Mouse (Mus musculus) kidney, adult 8-10 months (tissue): Measurements from ENCODE around the gene Tmem150a.
A peak's percentile ranks its signal among the peaks of the same experiment; 100 is the strongest.

ENCODE experiments used
- DNase-seq, 2 experiments: peaks; one replicate each; pipeline ENCODE4 v3.0.0; 2022

The Tmem150a gene

GRCm38 (mm10) chr6:72407119-72407518 lies 51.9 kb downstream of the Tmem150a start:
- DNase-seq, result peak; percentile 78 to 90
